Mouse (Mus musculus) testis, adult 2 months (tissue): ENCODE measurements around the gene Ppp2r3a. TPM values are rescaled to one million over a fixed set of nuclear protein-coding genes. Genes with fewer than 3 reads are reported as not detected.

Experiments
- H3K27ac ChIP-seq: fragments of 200-500 bp; 2 replicates; pipeline ENCODE4 v1.5.1; 2012; ENCODE audit warnings: low read depth, low read length; ENCODE audit not compliant: control insufficient read depth, insufficient read depth
- H3K27me3 ChIP-seq: fragments of 200-500 bp; 2 replicates; pipeline ENCODE4 v1.6.1; 2012; ENCODE audit warnings: mild to moderate bottlenecking, low read length, moderate library complexity; ENCODE audit not compliant: control insufficient read depth, insufficient read depth
- H3K36me3 ChIP-seq: fragments of 200-500 bp; 2 replicates; pipeline ENCODE4 v1.6.1; 2012; ENCODE audit warnings: mild to moderate bottlenecking, low read length; ENCODE audit not compliant: control insufficient read depth, insufficient read depth
- H3K4me1 ChIP-seq: fragments of 200-500 bp; 2 replicates; pipeline ENCODE4 v1.6.1; 2012; ENCODE audit warnings: low read length; ENCODE audit not compliant: control insufficient read depth, insufficient read depth
- H3K4me3 ChIP-seq: fragments of 200-500 bp; 2 replicates; pipeline ENCODE4 v1.5.1; 2012; ENCODE audit warnings: low read depth, mild to moderate bottlenecking, low read length, moderate library complexity, mixed read lengths; ENCODE audit not compliant: control insufficient read depth
- CTCF ChIP-seq: fragments of 200-500 bp; IDR thresholded peaks from 2 replicates; pipeline ENCODE4 v1.5.1; 2012; ENCODE audit warnings: low read depth, mild to moderate bottlenecking, inconsistent platforms, low read length, moderate library complexity; ENCODE audit not compliant: control insufficient read depth, insufficient read depth, insufficient replicate concordance
- POLR2A ChIP-seq: fragments of 200-500 bp; IDR thresholded peaks from 2 replicates; pipeline ENCODE4 v1.6.1; 2012; ENCODE audit warnings: low read depth, mild to moderate bottlenecking, inconsistent platforms, low read length, moderate library complexity; ENCODE audit not compliant: control insufficient read depth
- polyA plus RNA-seq: library from polyadenylated mRNA; depleted of rRNA; stranded (reverse); fragments of >200 nt; gene quantifications from 2 replicates; pipeline ENCODE4 v1.2.3, GENCODE M21; 2012

The Ppp2r3a gene
- polyA plus RNA-seq, 1 experiment: 3.5 TPM

DNA sequence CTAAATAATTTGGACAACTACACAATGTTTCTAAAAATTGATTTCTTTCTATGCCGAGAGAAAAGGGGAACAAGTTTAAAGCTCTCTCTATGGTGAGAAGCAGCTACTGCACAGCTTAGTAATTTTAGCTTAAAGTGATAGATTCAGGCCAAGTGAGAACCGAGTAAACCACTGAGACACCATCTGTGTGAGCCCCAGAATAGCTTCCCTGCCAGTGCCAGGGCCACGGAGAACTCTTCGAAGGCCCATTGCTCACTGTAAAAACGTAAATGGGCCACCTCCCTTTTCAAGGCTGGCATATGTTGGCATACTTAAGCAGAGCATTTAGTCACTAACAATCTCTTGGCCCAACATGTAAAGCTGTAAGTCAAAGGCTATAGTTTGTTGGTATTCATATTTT, 91.5 kb downstream of the Ppp2r3a start:
- H3K4me1 ChIP-seq: no peaks in the 10 kb centered on the region
- no peak for TF ChIP-seq POLR2A
- TF ChIP-seq CTCF: no peak
- no peak overlapping the region for H3K27ac ChIP-seq
- no peaks in the 10 kb centered on the region for H3K27me3 ChIP-seq
- no peaks in the 10 kb centered on the region for H3K36me3 ChIP-seq
- no peak overlapping the region for H3K4me3 ChIP-seq

DNA sequence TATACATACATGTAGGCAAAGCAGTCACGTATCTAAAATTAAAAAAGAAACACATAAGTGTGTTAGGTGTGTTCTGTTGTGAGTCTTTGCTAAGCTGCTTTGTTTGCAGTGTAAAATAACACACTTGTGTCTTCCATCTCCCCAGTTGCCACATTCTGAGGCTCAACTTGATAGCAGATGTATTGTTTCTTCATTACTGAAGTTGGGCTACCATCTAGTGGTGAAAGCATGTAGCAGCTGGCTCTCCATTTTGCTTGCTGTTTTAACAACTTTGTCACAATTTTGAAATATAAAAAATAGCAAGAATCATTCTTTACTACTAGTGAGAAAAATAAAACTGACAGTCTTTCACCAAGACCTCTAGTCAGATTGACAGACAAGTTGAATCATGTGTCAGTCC, 92.2 kb downstream of the Ppp2r3a start:
- H3K27ac ChIP-seq: no peak overlapping the region
- H3K4me3 ChIP-seq: no peak overlapping the region
- TF ChIP-seq CTCF: no peak; the same call in 1 of the 2 replicates
- no peak for TF ChIP-seq POLR2A

DNA sequence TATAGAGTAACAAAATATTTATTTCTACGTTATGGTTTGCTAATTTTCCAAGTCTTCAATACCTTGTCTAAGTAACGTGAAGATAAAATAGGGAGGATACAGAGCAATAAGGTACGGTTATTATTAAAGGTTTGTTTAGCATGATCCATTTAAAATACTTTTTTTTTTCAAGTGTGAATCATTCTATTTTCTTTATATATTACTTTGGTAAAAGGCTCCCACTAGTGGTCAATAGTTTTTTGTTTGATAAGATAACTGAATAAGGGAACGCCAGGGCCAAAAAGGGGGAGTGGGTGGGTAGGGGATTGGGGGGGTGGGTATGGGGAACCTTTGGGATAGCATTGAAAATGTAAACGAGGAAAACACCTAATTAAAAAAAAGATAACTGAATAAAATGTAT, 98.7 kb downstream of the Ppp2r3a start:
- TF ChIP-seq POLR2A (no peak), CTCF (no peak)
- Histone ChIP-seq H3K4me3 (no peak overlapping the region), H3K36me3 (no peaks in the 10 kb centered on the region), H3K4me1 (no peaks in the 10 kb centered on the region), H3K27me3 (no peaks in the 10 kb centered on the region), H3K27ac (no peak overlapping the region)

More for the DNA sequence above, 92.2 kb downstream of the Ppp2r3a start:
- Histone ChIP-seq H3K4me1 (no peaks in the 10 kb centered on the region), H3K36me3 (no peaks in the 10 kb centered on the region), H3K27me3 (no peaks in the 10 kb centered on the region)

DNA sequence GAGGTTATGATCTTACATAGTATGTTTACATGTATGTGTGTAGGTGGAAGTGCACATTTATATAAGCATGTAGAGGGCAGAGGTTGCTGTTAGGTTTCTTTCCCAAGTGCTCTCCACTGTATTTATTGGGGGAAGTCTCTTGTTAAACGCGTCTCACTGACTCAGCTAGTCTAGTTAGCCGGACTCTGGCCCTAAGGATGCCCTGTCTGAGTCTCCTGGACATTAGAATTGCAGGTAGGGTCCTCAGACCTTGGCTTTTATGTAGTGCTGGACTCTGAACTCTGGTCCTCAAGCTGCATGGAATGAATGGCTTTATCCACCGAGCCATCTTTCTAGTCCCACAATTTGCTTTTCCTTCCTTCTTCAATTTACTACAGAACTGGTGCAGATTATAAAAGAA, 108.0 kb downstream of the Ppp2r3a start:
- Histone ChIP-seq H3K27me3 (no peaks in the 10 kb centered on the region), H3K4me1 (no peaks in the 10 kb centered on the region), H3K4me3 (no peak overlapping the region), H3K36me3 (no peaks in the 10 kb centered on the region), H3K27ac (no peak overlapping the region)
- no peak for TF ChIP-seq CTCF
- TF ChIP-seq POLR2A: no peak

DNA sequence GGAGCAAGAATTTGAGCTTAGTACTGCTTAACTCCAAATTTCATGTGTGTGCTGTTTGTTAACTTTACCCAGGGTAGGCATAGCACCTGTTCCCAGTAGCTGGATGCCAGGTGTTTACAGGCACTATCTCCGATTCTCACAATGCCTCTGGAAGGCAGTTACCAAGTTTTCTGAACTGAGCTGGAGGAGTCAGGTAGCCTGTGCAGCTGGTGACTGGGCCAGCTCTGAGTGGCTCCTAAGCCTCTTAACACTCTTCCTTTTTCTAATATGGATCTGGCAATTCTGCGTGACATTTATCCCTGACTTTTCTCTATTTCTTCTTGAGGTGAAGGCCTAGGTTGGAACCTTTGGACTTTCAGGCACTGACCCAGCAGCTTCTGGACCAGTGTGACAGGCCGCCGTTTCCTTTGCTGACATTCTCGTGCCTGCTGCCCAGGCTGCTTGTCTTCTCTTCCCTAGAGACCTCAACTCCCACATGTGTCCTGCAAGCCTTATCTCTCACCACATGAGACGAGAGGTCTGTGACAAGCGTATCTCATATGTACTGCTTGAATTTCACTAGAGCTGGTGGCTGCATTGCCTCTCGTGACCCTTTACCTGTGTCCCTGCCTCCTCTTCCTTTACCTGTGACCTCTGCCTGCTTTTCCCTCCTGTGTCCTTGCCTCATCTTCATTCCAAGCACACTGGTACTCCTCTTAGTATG, 137.3 kb downstream of the Ppp2r3a start:
- Histone ChIP-seq H3K27ac (no peak overlapping the region), H3K27me3 (no peaks in the 10 kb centered on the region), H3K4me1 (no peaks in the 10 kb centered on the region), H3K4me3 (no peak overlapping the region), H3K36me3 (no peaks in the 10 kb centered on the region)
- no peak for TF ChIP-seq POLR2A
- no peak for TF ChIP-seq CTCF

DNA sequence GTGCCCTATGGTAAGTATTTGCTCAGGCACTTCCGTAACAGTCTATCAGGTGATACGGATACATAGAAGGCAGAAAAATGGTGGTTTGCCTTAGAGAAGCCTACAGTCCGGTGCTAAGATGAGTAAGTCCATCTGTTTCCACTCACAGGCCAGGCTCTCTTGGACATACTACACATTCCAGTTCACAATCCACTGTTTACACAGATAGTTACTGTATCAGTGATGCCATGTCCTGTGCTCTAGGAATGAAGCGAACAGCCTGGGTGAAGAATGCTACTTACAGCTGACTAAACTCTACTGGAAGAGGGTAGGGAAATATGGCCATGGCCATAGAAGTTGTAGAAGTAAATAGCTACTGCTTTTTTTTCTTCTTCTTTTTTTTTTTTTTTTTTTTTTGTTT, 138.3 kb downstream of the Ppp2r3a start:
- Histone ChIP-seq H3K27me3 (no peaks in the 10 kb centered on the region), H3K4me1 (no peaks in the 10 kb centered on the region), H3K4me3 (no peak overlapping the region), H3K27ac (no peak overlapping the region), H3K36me3 (no peaks in the 10 kb centered on the region)
- no peak for TF ChIP-seq CTCF
- TF ChIP-seq POLR2A: no peak

DNA sequence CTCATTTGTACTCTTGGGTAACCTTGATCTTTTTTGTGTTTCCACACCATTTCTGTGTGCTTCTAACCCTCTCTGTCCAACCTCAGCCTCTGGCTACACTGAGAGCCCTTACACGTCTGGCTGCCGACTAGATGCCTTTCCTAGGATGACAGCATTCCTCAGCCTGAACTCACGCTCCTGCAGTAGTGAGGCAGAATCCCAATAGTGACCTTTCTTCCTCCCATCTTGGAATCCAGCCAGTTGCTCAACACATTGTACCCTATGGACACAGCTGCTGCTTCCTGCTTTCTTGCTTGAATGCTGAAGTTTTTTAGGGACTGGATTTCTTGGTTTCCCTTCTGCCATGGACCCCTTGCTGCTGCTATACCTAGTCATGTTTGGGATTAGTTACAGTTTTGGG, 141.6 kb downstream of the Ppp2r3a start:
- H3K36me3 ChIP-seq: no peaks in the 10 kb centered on the region
- TF ChIP-seq POLR2A: no peak
- no peak for TF ChIP-seq CTCF
- H3K27me3 ChIP-seq: no peaks in the 10 kb centered on the region
- no peaks in the 10 kb centered on the region; the same call in 1 of the 2 replicates for H3K4me1 ChIP-seq
- no peak overlapping the region for H3K4me3 ChIP-seq
- no peak overlapping the region for H3K27ac ChIP-seq
